Mouse (Mus musculus) heart, adult 18-20 months (tissue): ENCODE data around the gene Dnajc11. TPM values are rescaled to one million over a fixed set of nuclear protein-coding genes. Genes with fewer than 3 reads are reported as not detected.
A peak's percentile ranks its signal among the peaks of the same experiment; 100 is the strongest.

ENCODE experiments used
- DNase-seq, 2 experiments: peaks; one replicate each; pipeline ENCODE4 v3.0.0; 2021 to 2022; ENCODE audit warnings: mixed read lengths in 1 of 2
- total RNA-seq, 2 experiments: library from RNA; stranded (reverse); gene quantifications; 2 replicates each; pipeline ENCODE4 v1.2.3; 2021

The Dnajc11 gene
- total RNA-seq, 2 experiments from 2014 or later = 81.4 to 103 TPM

GRCm38 (mm10) chr4:151932576-151933504 lies 651 bp upstream of the Dnajc11 start:
- no peak for DNase-seq

GRCm38 (mm10) chr4:151934215-151934572 lies 703 bp downstream of the Dnajc11 start:
- peak in 1 of 2 experiments; percentile 16 for DNase-seq

- no peak for DNase-seq
Measured at GRCm38 (mm10) chr4:151937441-151937840, 4.0 kb downstream of the Dnajc11 start.

- DNase-seq = no peak
Measured at GRCm38 (mm10) chr4:151938089-151938488, 4.6 kb downstream of the Dnajc11 start.

GRCm38 (mm10) chr4:151946211-151946610 lies 12.7 kb downstream of the Dnajc11 start:
- DNase-seq = no peak

GRCm38 (mm10) chr4:151948497-151949471 lies 15.3 kb downstream of the Dnajc11 start:
- peak; percentile 24 to 31 for DNase-seq

GRCm38 (mm10) chr4:151953209-151953608 lies 19.7 kb downstream of the Dnajc11 start:
- no peak for DNase-seq

- DNase-seq = no peak
Measured at GRCm38 (mm10) chr4:151955791-151956190, 22.3 kb downstream of the Dnajc11 start.

GRCm38 (mm10) chr4:151957584-151958315 lies 24.3 kb downstream of the Dnajc11 start:
- DNase-seq = no peak

GRCm38 (mm10) chr4:151959849-151960512 lies 26.5 kb downstream of the Dnajc11 start:
- no peak for DNase-seq

- DNase-seq = peak in 1 of 2 experiments; percentile 44
Measured at GRCm38 (mm10) chr4:151960513-151960854, 27.0 kb downstream of the Dnajc11 start.

- DNase-seq = peak in 1 of 2 experiments; percentile 27
Measured at GRCm38 (mm10) chr4:151962817-151963216, 29.3 kb downstream of the Dnajc11 start.

- DNase-seq = no peak
Measured at GRCm38 (mm10) chr4:151968204-151968921, 34.9 kb downstream of the Dnajc11 start.

GRCm38 (mm10) chr4:151972221-151972967 lies 38.9 kb downstream of the Dnajc11 start:
- DNase-seq = peak in 1 of 2 experiments; percentile 41

- no peak for DNase-seq
Measured at GRCm38 (mm10) chr4:151975441-151975840, 42.0 kb downstream of the Dnajc11 start.

GRCm38 (mm10) chr4:151977748-151978147 lies 44.3 kb downstream of the Dnajc11 start:
- DNase-seq = peak; percentile 83 to 96

- DNase-seq = peak in 1 of 2 experiments; percentile 49
Measured at GRCm38 (mm10) chr4:151980699-151981098, 47.2 kb downstream of the Dnajc11 start.

GRCm38 (mm10) chr4:151981363-151981762 lies 47.9 kb downstream of the Dnajc11 start:
- DNase-seq = peak; percentile 83 to 88

GRCm38 (mm10) chr4:151983043-151983442 lies 49.6 kb downstream of the Dnajc11 start:
- no peak for DNase-seq

- DNase-seq = no peak
Measured at GRCm38 (mm10) chr4:151983560-151983959, 50.1 kb downstream of the Dnajc11 start.
